Comparison of ENCODE assay signal across 27 mouse cellular contexts in genomic region chr3:142927311-142927710, GRCm38 (mm10). TPM values are rescaled to one million over a fixed set of nuclear protein-coding genes. Genes with fewer than 3 reads are reported as not detected.
DNase-seq lines count a peak whose midpoint lies in the region; ATAC-seq and TF ChIP-seq lines count a peak whose summit lies in the region.
"Had no signal": no experiment of that assay in that cellular context is flagged by ENCODE, and none has a peak within 500 bp of the region (broad histone marks: within the 10 kb centered on the region; RNA-seq: fewer than 3 reads in every experiment).

No protein-coding gene starts in this region.

- no peak overlapping the region for H3K4me3 ChIP-seq in kidney, embryonic 15.5 days (replicated peaks)
- no peak overlapping the region for H3K4me3 ChIP-seq in midbrain, embryonic 12.5 days
- no peak overlapping the region for H3K4me3 ChIP-seq in midbrain, embryonic 16.5 days (ENCODE audit: low read depth, low read length)
- H3K4me3 ChIP-seq: forebrain, embryonic 13.5 days; heart, embryonic 13.5 days; limb, embryonic 13.5 days had no signal

- H3K4me1 ChIP-seq in kidney, embryonic 15.5 days: no peaks in the 10 kb centered on the region
- H3K4me1 ChIP-seq in midbrain, embryonic 12.5 days: no peaks in the 10 kb centered on the region
- H3K4me1 ChIP-seq in midbrain, embryonic 16.5 days (ENCODE audit: control insufficient read depth, insufficient read depth, low read length): no peaks in the 10 kb centered on the region
- H3K4me1 ChIP-seq: forebrain, embryonic 13.5 days; heart, embryonic 13.5 days; limb, embryonic 13.5 days had no signal

- no peaks in the 10 kb centered on the region for H3K36me3 ChIP-seq in kidney, embryonic 15.5 days
- no peaks in the 10 kb centered on the region for H3K36me3 ChIP-seq in midbrain, embryonic 12.5 days
- H3K36me3 ChIP-seq in midbrain, embryonic 16.5 days (ENCODE audit: control insufficient read depth, insufficient read depth, low read length): no peaks in the 10 kb centered on the region
- H3K36me3 ChIP-seq: heart, embryonic 13.5 days; limb, embryonic 13.5 days had no signal

- no peak overlapping the region for H3K9ac ChIP-seq in kidney, embryonic 15.5 days
- no peak overlapping the region for H3K9ac ChIP-seq in midbrain, embryonic 12.5 days (replicated peaks)
- no peak overlapping the region for H3K9ac ChIP-seq in midbrain, embryonic 16.5 days (ENCODE audit: low read depth, low read length)
- H3K9ac ChIP-seq: forebrain, embryonic 13.5 days; heart, embryonic 13.5 days; limb, embryonic 13.5 days; liver, embryonic 14.5 days had no signal

- no peak for DNase-seq in kidney, adult 18-20 months
- DNase-seq in Patski (ENCODE audit: low read depth, low spot score): no peak
- DNase-seq: adrenal gland, adult 2 months; adrenal gland, postnatal 36 days; B cell, adult 2 months; cerebellum, adult 2 months; cerebellum, postnatal 14 days; gastrocnemius, postnatal 25 days; heart, adult 18-20 months; heart, postnatal 10 days; kidney, adult 2 months; kidney, postnatal 4 days; lung, postnatal 36 days; right cerebral cortex, adult 18-20 months; spleen, adult 18-20 months; thymus, postnatal 4 days had no signal

- no peak overlapping the region for H3K4me2 ChIP-seq in kidney, embryonic 15.5 days
- H3K4me2 ChIP-seq in midbrain, embryonic 12.5 days (replicated peaks): no peak overlapping the region
- no peak overlapping the region for H3K4me2 ChIP-seq in midbrain, embryonic 16.5 days (ENCODE audit: low read length)
- H3K4me2 ChIP-seq: forebrain, embryonic 13.5 days; heart, embryonic 13.5 days; limb, embryonic 13.5 days had no signal

- in situ Hi-C loops in Patski (cut with MboI; ENCODE audit: low pct_unique_long_range_greater_than_20kb): no loop called here

- peak; percentile 46; the same call in 1 of the 2 replicates for ATAC-seq in kidney, embryonic 15.5 days (replicated peaks; ENCODE audit: low FRiP score)
- ATAC-seq in midbrain, embryonic 12.5 days (ENCODE audit: low FRiP score, low read depth): 0 out of 2 replicates have a peak, but pooled peaks have one; percentile 23
- ATAC-seq in midbrain, embryonic 16.5 days: no peak
- peak; percentile 12 for ATAC-seq in Patski
- peak; percentile 40 for ATAC-seq in megakaryocyte-erythroid progenitor cell, adult 5-6 weeks (replicated peaks; ENCODE audit: low FRiP score, low TSS enrichment, poor library complexity, severe bottlenecking)
- ATAC-seq: activated CD4-positive, CD25-positive, alpha-beta regulatory T cell, adult 4 months; forebrain, embryonic 13.5 days; hindbrain, embryonic 16.5 days had no signal

- H3K27me3 ChIP-seq in kidney, embryonic 15.5 days: no peaks in the 10 kb centered on the region
- H3K27me3 ChIP-seq in midbrain, embryonic 12.5 days: no peaks in the 10 kb centered on the region
- no peaks in the 10 kb centered on the region for H3K27me3 ChIP-seq in midbrain, embryonic 16.5 days (ENCODE audit: control insufficient read depth, insufficient read depth, low read depth, low read length)
- H3K27me3 ChIP-seq in Patski: no peaks in the 10 kb centered on the region
- H3K27me3 ChIP-seq: forebrain, embryonic 13.5 days; heart, embryonic 13.5 days; limb, embryonic 13.5 days had no signal

- CTCF ChIA-PET in Patski (lab: Charles Lee): interaction anchor here (2.1 kb wide), 1 partner anchor 145 kb away, joined by 4 read pairs; no protein-coding TSS in a partner anchor

- WGBS in kidney, embryonic 15.5 days: 88% methylated on average over 3 of the region's 3 CpGs
- 90% methylated on average over 3 of the region's 3 CpGs for WGBS in midbrain, embryonic 12.5 days
- 86% methylated on average over 3 of the region's 3 CpGs for WGBS in midbrain, embryonic 16.5 days

- H3K9me3 ChIP-seq in kidney, embryonic 15.5 days (replicated peaks): no peaks in the 10 kb centered on the region
- no peaks in the 10 kb centered on the region for H3K9me3 ChIP-seq in midbrain, embryonic 12.5 days
- no peaks in the 10 kb centered on the region for H3K9me3 ChIP-seq in midbrain, embryonic 16.5 days (replicated peaks; ENCODE audit: control insufficient read depth, low read length, poor library complexity, severe bottlenecking)
- H3K9me3 ChIP-seq: forebrain, embryonic 13.5 days; heart, embryonic 13.5 days; limb, embryonic 13.5 days had no signal

- POLR2A ChIA-PET in Patski (lab: Charles Lee): no interaction called here

- H3K27ac ChIP-seq in kidney, embryonic 15.5 days: no peak overlapping the region
- no peak overlapping the region for H3K27ac ChIP-seq in midbrain, embryonic 12.5 days (replicated peaks)
- no peak overlapping the region for H3K27ac ChIP-seq in midbrain, embryonic 16.5 days (ENCODE audit: low read length)
- H3K27ac ChIP-seq: forebrain, embryonic 13.5 days; heart, embryonic 13.5 days; kidney, postnatal 0 days; limb, embryonic 13.5 days; liver, embryonic 14.5 days had no signal

- TF ChIP-seq CTCF in Patski (IDR thresholded peaks at IDR 0.05): no peak

RNA-seq across cellular contexts. Expression of gene Pkn2, which starts 45.5 kb away (rescaled TPM):
- polyA plus RNA-seq in kidney, embryonic 15.5 days (2015; fragmentation: Nextera tagmentation; extraction: Ambion mirVana): 46.1 and 51.8 TPM in 2 replicates
- polyA plus RNA-seq in midbrain, embryonic 12.5 days (2016; fragmentation: Nextera tagmentation; extraction: Ambion mirVana): 53.1 and 55.0 TPM in 2 replicates
- polyA plus RNA-seq in midbrain, embryonic 16.5 days (2015; fragmentation: Nextera tagmentation; extraction: Ambion mirVana): 18.6 and 22.8 TPM in 2 replicates
- polyA plus RNA-seq in Patski (2021): 78.1 TPM
- total RNA-seq in megakaryocyte-erythroid progenitor cell, adult 5-6 weeks (2014; fragmentation: Nextera tagmentation): 59.7 and 69.4 TPM in 2 replicates
- total RNA-seq in megakaryocyte-erythroid progenitor cell, adult 5-6 weeks (2017): 78.4 and 95.0 TPM in 2 replicates
